ENCODE assay signal across 9 mouse cellular contexts in the genomic region with DNA sequence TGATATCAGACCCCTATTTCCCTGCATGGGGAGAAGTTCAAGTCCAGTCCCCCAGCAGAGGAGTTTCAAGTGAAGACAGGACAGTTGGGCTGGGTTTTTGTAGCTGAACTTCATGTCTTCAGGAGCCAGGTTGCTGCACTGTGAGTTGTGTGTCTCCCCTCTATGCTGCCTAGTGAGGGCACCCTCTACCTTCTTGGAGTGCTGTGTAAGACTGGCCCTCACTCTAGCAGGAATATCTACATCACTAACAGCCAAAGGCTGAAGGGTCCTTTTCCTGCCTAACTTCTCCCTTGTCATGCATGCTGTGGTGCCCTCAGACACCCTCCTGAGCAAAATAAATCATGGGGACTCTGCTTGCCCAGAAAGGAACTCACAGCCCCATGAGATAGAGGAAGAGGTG. TPM values are rescaled to one million over a fixed set of nuclear protein-coding genes. Genes with fewer than 3 reads are reported as not detected.
DNase-seq lines count a peak whose midpoint lies in the region; ATAC-seq and TF ChIP-seq lines count a peak whose summit lies in the region.
"Had no signal": no experiment of that assay in that cellular context is flagged by ENCODE, and none has a peak within 500 bp of the region (broad histone marks: within the 10 kb centered on the region; RNA-seq: fewer than 3 reads in every experiment).

No protein-coding gene starts in this region.

- peaks cover 15% of the 10 kb centered on the region for H3K27me3 ChIP-seq in heart, embryonic 10.5 days (ENCODE audit: insufficient read depth, poor library complexity, severe bottlenecking)
- H3K27me3 ChIP-seq in heart, adult 2 months (ENCODE audit: control insufficient read depth, insufficient read depth, low read length) = no peaks in the 10 kb centered on the region
- peaks cover 14% of the 10 kb centered on the region for H3K27me3 ChIP-seq in C2C12 (ENCODE audit: control insufficient read depth, insufficient read depth, insufficient read length)
- no peaks in the 10 kb centered on the region for H3K27me3 ChIP-seq in forebrain, embryonic 14.5 days (replicated peaks; ENCODE audit: control insufficient read depth, insufficient read depth, low read length)
- H3K27me3 ChIP-seq in midbrain, embryonic 10.5 days (ENCODE audit: low read depth, poor library complexity, severe bottlenecking) = 0 out of 2 replicates have a peak, but pooled peaks cover 8% of the 10 kb centered on the region

- intact Hi-C loops in heart, adult 2 months (cut with DNase I) = loop anchor here (5.0 kb wide), 1 partner anchor 166 kb away; a partner anchor contains a TSS

- no peak overlapping the region for H3K9ac ChIP-seq in heart, adult 2 months (ENCODE audit: low read depth, low read length)
- H3K9ac ChIP-seq in forebrain, embryonic 14.5 days (ENCODE audit: low read length) = peak overlapping the region; percentile 92; the same call in 1 of the 2 replicates

- no peak for TF ChIP-seq EP300 in heart, adult 2 months (IDR thresholded peaks at IDR 0.05; ENCODE audit: insufficient read depth, low read depth, low read length)

- H3ac ChIP-seq in C2C12 (ENCODE audit: control insufficient read depth, insufficient read length, low read depth) = peak overlapping the region; percentile 1

- no peak for ATAC-seq in forebrain, embryonic 14.5 days

- peak overlapping the region; percentile 98 for H3K4me2 ChIP-seq in forebrain, embryonic 14.5 days (ENCODE audit: low read length)

- H3K9me3 ChIP-seq in heart, embryonic 10.5 days = no peaks in the 10 kb centered on the region
- no peaks in the 10 kb centered on the region for H3K9me3 ChIP-seq in forebrain, embryonic 14.5 days (replicated peaks; ENCODE audit: control insufficient read depth, low read length)
- no peaks in the 10 kb centered on the region for H3K9me3 ChIP-seq in midbrain, embryonic 10.5 days (replicated peaks)

- peak overlapping the region; percentile 83; the same call in 1 of the 2 replicates for H3K4me3 ChIP-seq in heart, embryonic 10.5 days
- no peak overlapping the region for H3K4me3 ChIP-seq in heart, adult 2 months
- H3K4me3 ChIP-seq in C2C12 (ENCODE audit: insufficient read depth, poor library complexity, severe bottlenecking) = no peak overlapping the region
- H3K4me3 ChIP-seq in forebrain, embryonic 14.5 days (ENCODE audit: low read depth, low read length) = 0 out of 2 replicates have a peak overlapping the region, but pooled peaks have one; percentile 84
- H3K4me3 ChIP-seq in midbrain, embryonic 10.5 days = peak overlapping the region; percentile 99

- peaks cover 6% of the 10 kb centered on the region; the same call in 1 of the 2 replicates for H3K36me3 ChIP-seq in heart, embryonic 10.5 days
- H3K36me3 ChIP-seq in heart, adult 2 months (ENCODE audit: control insufficient read depth, insufficient read depth, low read length) = no peaks in the 10 kb centered on the region
- peaks cover 5% of the 10 kb centered on the region for H3K36me3 ChIP-seq in C2C12 (ENCODE audit: control insufficient read depth, insufficient read depth)
- H3K36me3 ChIP-seq in forebrain, embryonic 14.5 days (ENCODE audit: control insufficient read depth, insufficient read depth, low read length) = 0 out of 2 replicates have a peak, but pooled peaks cover 3% of the 10 kb centered on the region
- H3K36me3 ChIP-seq in midbrain, embryonic 10.5 days = 0 out of 2 replicates have a peak, but pooled peaks cover 7% of the 10 kb centered on the region

- TF ChIP-seq CTCF in heart, adult 2 months (IDR thresholded peaks at IDR 0.05) = no peak
- no peak for TF ChIP-seq CTCF in C2C12 (IDR thresholded peaks at IDR 0.05; ENCODE audit: control insufficient read depth, insufficient read depth, insufficient read length)

- H3K79me2 ChIP-seq in heart, adult 2 months (replicated peaks; ENCODE audit: control insufficient read depth, insufficient read depth, low read length) = no peaks in the 10 kb centered on the region
- peaks cover 38% of the 10 kb centered on the region for H3K79me2 ChIP-seq in C2C12 (ENCODE audit: control insufficient read depth, insufficient read depth)

- peaks cover 16% of the 10 kb centered on the region for H3K4me1 ChIP-seq in heart, embryonic 10.5 days
- H3K4me1 ChIP-seq in heart, adult 2 months (ENCODE audit: control insufficient read depth, insufficient read depth, low read length) = peaks cover 5% of the 10 kb centered on the region
- H3K4me1 ChIP-seq in forebrain, embryonic 14.5 days (ENCODE audit: control insufficient read depth, insufficient read depth, low read length) = peaks cover 12% of the 10 kb centered on the region
- peaks cover 38% of the 10 kb centered on the region for H3K4me1 ChIP-seq in midbrain, embryonic 10.5 days

- no peak for DNase-seq in heart, embryonic 10.5 days (ENCODE audit: low spot score)
- DNase-seq in heart, adult 2 months = no peak
- DNase-seq in forebrain, embryonic 14.5 days (ENCODE audit: low spot score) = no peak
- DNase-seq in midbrain, embryonic 10.5 days (ENCODE audit: low spot score) = no peak
- DNase-seq in left cerebral cortex, adult 8-10 months (ENCODE audit: low spot score in 2 of 2) = no peak
- DNase-seq in urinary bladder, postnatal 36 days (ENCODE audit: low spot score in 2 of 2) = no peak
- DNase-seq in lung, postnatal 36 days = no peak

- no peak for TF ChIP-seq POLR2A in heart, adult 2 months (IDR thresholded peaks at IDR 0.05; ENCODE audit: insufficient read depth, low read depth, low read length)

- H3K27ac ChIP-seq in heart, embryonic 10.5 days = no peak overlapping the region
- no peak overlapping the region for H3K27ac ChIP-seq in heart, adult 2 months
- H3K27ac ChIP-seq in forebrain, embryonic 14.5 days (ENCODE audit: low read depth, low read length) = no peak overlapping the region
- H3K27ac ChIP-seq in midbrain, embryonic 10.5 days (replicated peaks) = peak overlapping the region; percentile 91; the same call in 1 of the 2 replicates

- H3K79me3 ChIP-seq in C2C12 (ENCODE audit: low read depth) = peaks cover 22% of the 10 kb centered on the region

TF ChIP-seq in C2C12, 6 proteins besides CTCF, POLR2A, EP300 and RAD21:
- TF ChIP-seq USF1 (IDR thresholded peaks at IDR 0.05; ENCODE audit: low read depth) (no peak), FOSL1 (IDR thresholded peaks at IDR 0.05; ENCODE audit: insufficient read depth, low read length, poor library complexity, severe bottlenecking) (no peak), MYOD1 (IDR thresholded peaks at IDR 0.05; ENCODE audit: control insufficient read depth, insufficient read length, low read depth) (no peak)
TF ChIP-seq in C2C12: peak in this region for 0.

RNA-seq across cellular contexts. Expression of a gene that starts 1.1 kb away (rescaled TPM):
- polyA plus RNA-seq in heart, embryonic 10.5 days (2016; fragmentation: Nextera tagmentation; extraction: Ambion mirVana) = 27.3 and 34.6 TPM in 2 replicates
- total RNA-seq in heart, adult 2 months (2021) = 10 to 100 TPM; 20.8 to 22.2 TPM
- 12.1 and 18.6 TPM in 2 replicates for polyA plus RNA-seq in heart, adult 2 months (2012; rRNA removed)
- 14.3 TPM for polyA plus RNA-seq in C2C12 (2012; fragmentation: generic; extraction: Trizol)
- polyA plus RNA-seq in forebrain, embryonic 14.5 days (2014; fragmentation: Nextera tagmentation; extraction: Ambion mirVana) = 35.5 and 39.6 TPM in 2 replicates
- polyA plus RNA-seq in midbrain, embryonic 10.5 days (2016; fragmentation: Nextera tagmentation; extraction: Ambion mirVana) = 37.3 and 37.7 TPM in 2 replicates
- total RNA-seq in left cerebral cortex, adult 8-10 months (2022) = 10 to 100 TPM; 17.7 to 19.9 (median 19.6) TPM

RNA-seq across cellular contexts. Expression of a gene that starts 5.0 kb away (rescaled TPM):
- polyA plus RNA-seq in heart, embryonic 10.5 days (2016; fragmentation: Nextera tagmentation; extraction: Ambion mirVana) = 6.5 and 7.4 TPM in 2 replicates
- 1 to 10 TPM; 7.4 to 7.5 TPM for total RNA-seq in heart, adult 2 months (2021)
- 6.6 and 9.1 TPM in 2 replicates for polyA plus RNA-seq in heart, adult 2 months (2012; rRNA removed)
- polyA plus RNA-seq in C2C12 (2012; fragmentation: generic; extraction: Trizol) = 1.8 TPM
- polyA plus RNA-seq in forebrain, embryonic 14.5 days (2014; fragmentation: Nextera tagmentation; extraction: Ambion mirVana) = 6.2 and 8.2 TPM in 2 replicates
- 8.4 and 9.7 TPM in 2 replicates for polyA plus RNA-seq in midbrain, embryonic 10.5 days (2016; fragmentation: Nextera tagmentation; extraction: Ambion mirVana)
- 10 to 100 TPM; 37.0 to 40.0 (median 37.8) TPM for total RNA-seq in left cerebral cortex, adult 8-10 months (2022)

RNA-seq across cellular contexts. Expression of a gene that starts 8.0 kb away (rescaled TPM):
- polyA plus RNA-seq in heart, embryonic 10.5 days (2016; fragmentation: Nextera tagmentation; extraction: Ambion mirVana) = 0.54 TPM in 1 of 2 replicates, not detected in the other
- not detected for total RNA-seq in heart, adult 2 months (2021)
- 0.29 TPM in 1 of 2 replicates, not detected in the other for polyA plus RNA-seq in heart, adult 2 months (2012; rRNA removed)
- polyA plus RNA-seq in C2C12 (2012; fragmentation: generic; extraction: Trizol) = not detected
- polyA plus RNA-seq in forebrain, embryonic 14.5 days (2014; fragmentation: Nextera tagmentation; extraction: Ambion mirVana) = not detected in 2 replicates
- polyA plus RNA-seq in midbrain, embryonic 10.5 days (2016; fragmentation: Nextera tagmentation; extraction: Ambion mirVana) = not detected in 2 replicates
- under 1 TPM in 1 of 4 experiments, not detected in 3; 0.42 TPM for total RNA-seq in left cerebral cortex, adult 8-10 months (2022)
- total RNA-seq: liver, adult 2 months had no signal
- polyA plus RNA-seq: liver, adult 2 months had no signal

RNA-seq across cellular contexts. Expression of a gene that starts 21.0 kb away (rescaled TPM):
- not detected in 2 replicates for polyA plus RNA-seq in heart, embryonic 10.5 days (2016; fragmentation: Nextera tagmentation; extraction: Ambion mirVana)
- not detected for total RNA-seq in heart, adult 2 months (2021)
- 0.06 TPM in 1 of 2 replicates, not detected in the other for polyA plus RNA-seq in heart, adult 2 months (2012; rRNA removed)
- not detected for polyA plus RNA-seq in C2C12 (2012; fragmentation: generic; extraction: Trizol)
- polyA plus RNA-seq in forebrain, embryonic 14.5 days (2014; fragmentation: Nextera tagmentation; extraction: Ambion mirVana) = not detected in 2 replicates
- polyA plus RNA-seq in midbrain, embryonic 10.5 days (2016; fragmentation: Nextera tagmentation; extraction: Ambion mirVana) = not detected in 2 replicates
- total RNA-seq in left cerebral cortex, adult 8-10 months (2022) = not detected
- total RNA-seq: liver, adult 2 months had no signal

RNA-seq across cellular contexts. Expression of a gene that starts 50.0 kb away (rescaled TPM):
- 20.5 and 21.7 TPM in 2 replicates for polyA plus RNA-seq in heart, embryonic 10.5 days (2016; fragmentation: Nextera tagmentation; extraction: Ambion mirVana)
- total RNA-seq in heart, adult 2 months (2021) = 10 to 100 TPM; 25.4 to 28.5 TPM
- 24.6 and 31.3 TPM in 2 replicates for polyA plus RNA-seq in heart, adult 2 months (2012; rRNA removed)
- 19.9 TPM for polyA plus RNA-seq in C2C12 (2012; fragmentation: generic; extraction: Trizol)
- 18.9 and 25.0 TPM in 2 replicates for polyA plus RNA-seq in forebrain, embryonic 14.5 days (2014; fragmentation: Nextera tagmentation; extraction: Ambion mirVana)
- polyA plus RNA-seq in midbrain, embryonic 10.5 days (2016; fragmentation: Nextera tagmentation; extraction: Ambion mirVana) = 23.1 and 26.4 TPM in 2 replicates
- 10 to 100 TPM; 50.0 to 54.5 (median 51.1) TPM for total RNA-seq in left cerebral cortex, adult 8-10 months (2022)

Comparison
In these comparisons a context has a peak if more than half of its experiments do, and no peak if none do; other contexts are left out.
1. H3K4me3 ChIP-seq: peak in heart, embryonic 10.5 days (single experiment), forebrain, embryonic 14.5 days (single experiment) and midbrain, embryonic 10.5 days (single experiment); none in heart, adult 2 months (single experiment) and C2C12 (single experiment).